Mouse (Mus musculus) testis, postnatal 14 days (tissue): ENCODE data around the gene Spty2d1.

Experiments
- DNase-seq: peaks from one replicate; pipeline ENCODE4 v3.0.0; 2021; ENCODE audit warnings: low spot score

The Spty2d1 gene

DNA sequence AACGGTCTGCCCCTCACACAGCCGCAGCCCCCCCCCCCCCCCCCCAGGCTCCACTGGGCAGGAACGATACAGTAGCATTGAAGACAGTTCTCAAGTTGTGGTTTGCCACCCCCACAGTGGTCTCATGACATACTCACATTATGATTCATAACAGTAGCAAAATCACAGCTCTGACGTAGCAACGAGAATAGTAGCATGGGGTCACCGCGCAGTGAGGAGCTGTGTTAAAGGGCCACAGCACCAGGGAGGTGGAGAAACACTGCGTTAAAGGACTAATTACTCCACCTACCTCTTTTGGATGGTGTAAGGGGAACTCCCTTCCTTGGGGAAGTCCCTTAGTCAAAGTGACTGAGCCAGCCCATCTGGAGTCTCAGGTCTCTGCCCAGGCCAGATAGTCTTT lies 14.3 kb upstream of the Spty2d1 start:
- DNase-seq: no peak

DNA sequence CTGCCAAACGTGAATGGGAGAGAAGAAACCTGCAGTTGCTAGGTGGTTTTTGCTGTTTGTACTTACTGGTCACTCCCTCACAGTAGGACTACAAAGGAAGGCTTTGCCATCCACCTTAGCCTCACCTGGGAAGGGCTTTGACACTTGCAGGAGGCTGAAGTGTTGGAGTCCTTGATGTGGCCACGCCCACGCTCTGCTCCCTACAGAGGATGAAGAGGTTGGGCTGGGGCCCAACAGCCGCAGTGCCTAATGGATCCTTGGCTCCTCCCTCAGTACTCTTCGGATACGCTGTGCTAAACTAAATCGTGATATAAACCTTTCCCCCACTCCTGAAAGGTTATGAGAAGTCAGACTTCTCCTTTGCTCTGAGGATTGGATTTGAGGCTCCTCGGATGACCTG lies 12.7 kb upstream of the Spty2d1 start:
- no peak for DNase-seq

GRCm38 (mm10) chr7:47019641-47020040 lies 11.4 kb upstream of the Spty2d1 start:
- no peak for DNase-seq

GRCm38 (mm10) chr7:47017146-47017545 lies 8.9 kb upstream of the Spty2d1 start:
- no peak for DNase-seq

- DNase-seq: no peak
Measured at GRCm38 (mm10) chr7:47016602-47017001, 8.4 kb upstream of the Spty2d1 start.

DNA sequence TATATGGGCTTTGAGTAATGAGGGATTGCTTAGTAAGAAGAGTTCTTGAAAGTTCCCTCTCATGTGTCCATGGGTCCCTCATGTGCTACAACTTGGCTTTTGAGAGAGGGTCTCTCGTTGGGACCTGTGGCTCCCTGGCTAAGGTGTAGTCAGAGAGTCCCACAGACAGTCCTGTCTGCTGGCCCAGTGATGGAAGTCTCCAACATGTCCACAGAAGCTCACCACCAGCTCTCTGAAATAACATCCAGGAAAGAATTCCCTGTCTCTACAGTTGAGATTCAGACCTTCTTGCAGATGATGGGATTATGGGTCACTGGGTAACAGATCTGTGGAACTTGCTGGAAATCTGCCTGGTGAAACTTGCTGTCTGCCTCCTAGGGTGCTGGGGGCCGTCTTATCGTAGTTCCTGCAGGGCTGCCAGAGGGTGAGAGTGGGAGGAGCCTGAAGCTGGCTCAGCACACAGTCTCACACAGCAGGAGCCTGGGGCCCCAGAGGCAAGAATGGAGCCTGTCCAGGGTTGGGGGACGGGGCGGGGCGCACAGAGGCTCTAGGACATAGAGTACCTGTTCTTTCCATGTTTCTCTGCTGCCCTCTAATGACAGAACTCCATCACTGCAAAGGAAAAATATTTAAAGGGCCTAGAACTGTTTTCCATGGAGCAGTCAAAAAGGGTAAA lies 7.3 kb upstream of the Spty2d1 start:
- peak; percentile 80 for DNase-seq

DNA sequence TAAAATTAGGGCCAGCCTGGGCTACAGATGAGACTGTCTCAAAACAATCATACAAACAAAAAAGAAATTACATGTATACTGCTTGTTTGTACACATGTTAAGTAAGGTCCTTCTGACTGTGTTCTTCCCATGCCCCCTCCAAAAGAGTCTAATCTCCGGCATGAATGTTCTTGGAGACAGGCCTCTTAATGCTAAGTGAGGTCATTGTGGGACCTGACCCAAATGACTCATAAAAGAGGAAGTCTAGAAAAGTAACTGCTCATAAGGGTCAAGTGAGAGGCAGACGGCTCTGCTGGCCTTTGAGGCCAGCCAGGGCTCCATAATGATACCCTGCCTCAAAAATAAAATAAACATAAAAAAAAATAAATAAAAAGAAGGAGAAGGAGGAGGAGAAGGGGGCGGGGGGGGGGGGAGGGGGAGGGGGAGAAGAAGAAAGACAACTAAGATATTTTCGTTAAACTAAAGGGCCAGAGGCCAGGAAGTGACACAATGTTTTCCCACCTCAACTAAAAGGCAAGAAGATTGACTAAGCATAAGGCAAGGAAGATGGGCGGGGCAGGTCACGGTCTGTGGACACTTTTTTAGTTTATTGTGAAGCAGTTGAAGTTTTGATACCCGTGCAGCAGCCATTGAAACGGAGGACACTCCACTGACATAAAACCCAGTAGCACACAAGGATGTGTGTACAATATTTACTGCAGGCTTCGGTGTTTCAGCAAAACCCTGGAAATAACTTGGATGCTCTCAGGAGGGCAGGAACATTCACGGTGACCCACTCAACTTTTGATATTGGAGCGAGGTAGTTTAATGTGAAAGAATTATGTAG lies 6.6 kb upstream of the Spty2d1 start:
- DNase-seq: no peak

DNA sequence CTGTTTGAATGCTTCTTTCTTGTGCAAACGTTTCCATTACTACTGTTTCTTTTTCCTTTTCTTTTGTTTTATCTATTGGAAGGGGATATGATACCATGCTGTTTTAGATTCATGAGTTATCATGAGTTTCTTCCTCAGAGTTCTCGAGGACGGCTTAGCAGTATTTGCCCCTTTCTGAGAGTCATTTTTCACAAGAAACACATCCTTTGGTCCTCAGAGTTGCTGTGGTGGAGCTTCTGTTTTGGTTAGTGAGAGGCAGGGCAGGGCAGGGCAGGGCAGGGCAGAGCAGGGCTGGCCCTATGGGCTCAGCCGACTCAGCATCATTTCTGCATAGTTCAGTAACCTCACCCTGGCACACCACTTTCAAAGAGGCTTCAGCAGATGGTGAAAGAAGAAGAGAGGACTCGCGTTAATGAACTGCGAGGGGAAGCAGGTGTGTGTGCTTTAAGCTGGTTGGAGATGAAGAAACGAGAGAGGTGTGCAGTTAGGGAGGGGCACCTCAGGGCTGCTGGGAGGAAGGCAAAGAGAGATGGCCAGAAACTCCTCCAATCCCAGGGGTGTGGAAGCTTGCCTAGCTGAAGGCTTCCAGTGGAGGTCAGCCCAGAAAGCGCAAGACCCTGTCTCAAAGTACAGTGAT lies 5.0 kb upstream of the Spty2d1 start:
- DNase-seq: no peak

DNA sequence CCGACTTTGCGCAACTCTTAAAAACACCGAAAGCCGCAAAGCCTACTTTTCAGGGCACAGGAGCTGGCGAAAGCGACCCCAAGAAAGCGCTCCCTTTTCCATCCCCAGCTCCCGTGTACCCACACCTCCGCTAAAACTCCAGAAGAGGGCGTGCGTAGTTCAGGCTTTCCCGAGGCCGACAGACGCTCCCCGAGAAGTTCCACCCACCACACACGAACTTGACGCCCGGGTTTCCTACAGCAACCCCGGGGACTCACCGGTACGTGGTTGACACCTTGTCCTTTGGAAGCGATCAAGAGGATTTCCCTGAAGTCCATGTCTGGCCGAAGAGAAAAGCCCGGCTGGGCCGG lies 418 bp downstream of the Spty2d1 start:
- no peak for DNase-seq

DNA sequence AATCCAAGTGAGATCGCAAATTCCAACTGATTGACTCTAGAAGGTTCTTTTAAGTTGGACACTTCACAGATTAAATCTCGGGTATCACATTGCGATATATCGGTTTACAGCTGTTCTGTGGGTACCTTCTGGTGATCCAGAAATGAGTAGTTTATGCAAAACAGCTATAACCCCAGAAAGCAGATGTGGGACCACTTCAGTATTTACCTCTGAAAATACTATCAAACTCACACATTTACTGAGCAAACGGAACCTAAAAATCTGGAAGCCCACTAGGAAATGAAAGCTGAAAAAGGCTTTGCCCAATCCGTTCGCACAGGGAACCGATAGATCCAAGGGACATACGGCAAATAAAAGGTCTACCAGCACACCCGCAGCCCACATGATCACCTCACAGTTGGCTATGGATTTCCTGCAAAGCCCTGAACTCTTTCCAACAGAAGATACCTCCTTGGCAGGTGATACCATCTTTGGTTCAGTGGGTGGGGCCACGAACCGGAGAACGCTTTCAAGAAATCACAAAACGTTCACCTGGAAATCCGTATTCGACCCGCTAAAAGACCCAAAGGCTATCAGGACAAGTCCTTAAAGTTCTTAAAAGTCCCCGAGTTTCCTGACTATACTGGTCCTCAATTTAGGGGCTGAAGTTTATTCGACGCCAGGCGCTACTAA lies 966 bp downstream of the Spty2d1 start:
- DNase-seq: no peak

GRCm38 (mm10) chr7:47003411-47004115 lies 4.6 kb downstream of the Spty2d1 start:
- DNase-seq: no peak

DNA sequence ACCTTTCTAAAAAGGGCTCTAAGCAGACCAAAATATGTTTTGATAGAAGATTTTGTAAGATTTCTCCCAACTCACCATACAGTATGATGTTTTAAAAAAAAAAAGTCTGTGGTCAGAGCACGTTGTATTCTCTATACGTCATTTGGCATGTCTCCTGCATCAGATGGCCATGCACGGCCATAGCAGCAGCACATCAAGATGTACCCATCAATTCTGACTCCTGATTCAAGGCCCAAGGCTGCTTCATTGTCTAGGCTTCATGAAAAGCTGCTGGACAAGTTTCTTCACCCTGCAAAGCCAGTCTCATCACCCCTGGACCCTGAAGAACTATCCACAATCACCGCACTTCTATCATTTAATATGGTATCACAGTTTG lies 6.3 kb downstream of the Spty2d1 start:
- no peak for DNase-seq

DNA sequence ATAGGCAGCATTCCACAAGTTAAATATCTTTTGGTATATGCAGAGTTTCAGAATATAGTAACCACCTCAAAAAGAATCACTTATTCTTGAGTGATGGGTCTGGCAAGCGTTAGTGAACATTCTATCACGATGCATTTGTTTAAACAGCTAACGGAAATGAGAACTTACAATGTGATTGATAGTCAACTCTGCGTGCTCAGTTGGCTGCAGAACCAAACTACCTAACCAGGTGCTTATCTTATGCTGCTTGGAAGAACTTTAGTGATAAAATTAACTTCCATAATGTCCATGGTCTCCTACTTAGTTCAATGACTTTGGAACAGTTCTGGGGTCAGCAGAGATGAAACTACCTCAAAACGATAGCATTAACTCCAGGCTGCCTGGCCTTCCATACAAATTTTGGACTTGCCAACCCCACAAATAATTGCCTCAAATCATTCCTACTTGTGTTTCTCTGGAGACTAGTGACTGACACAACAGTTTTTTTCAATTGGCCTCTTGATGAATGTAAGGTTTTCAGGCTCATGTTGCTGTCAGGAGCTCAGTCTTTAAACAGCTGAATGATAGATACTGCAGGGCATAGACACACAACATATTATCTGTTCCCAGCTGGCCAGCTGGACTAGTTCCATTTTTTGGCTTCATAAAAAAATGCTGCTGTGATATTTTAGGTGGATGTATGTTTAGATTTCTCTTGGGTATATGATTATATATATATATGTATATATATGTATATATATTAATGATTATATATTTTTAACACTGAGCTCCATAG lies 6.9 kb downstream of the Spty2d1 start:
- no peak for DNase-seq

DNA sequence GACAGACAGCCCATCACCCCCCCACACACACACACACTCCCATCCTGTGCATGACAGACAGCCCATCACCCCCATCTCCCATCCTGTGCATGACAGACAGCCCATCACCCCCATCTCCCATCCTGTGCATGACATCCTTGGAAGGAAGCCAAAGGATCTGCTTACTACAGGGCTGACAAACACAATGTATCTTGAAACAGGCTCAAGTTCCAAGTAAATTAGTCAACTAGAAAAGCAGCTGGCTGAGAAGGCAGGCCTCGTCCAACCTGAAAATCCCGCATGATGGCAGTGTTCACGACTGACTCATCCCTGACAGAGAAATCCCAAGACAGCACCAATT lies 7.6 kb downstream of the Spty2d1 start:
- DNase-seq: no peak

DNA sequence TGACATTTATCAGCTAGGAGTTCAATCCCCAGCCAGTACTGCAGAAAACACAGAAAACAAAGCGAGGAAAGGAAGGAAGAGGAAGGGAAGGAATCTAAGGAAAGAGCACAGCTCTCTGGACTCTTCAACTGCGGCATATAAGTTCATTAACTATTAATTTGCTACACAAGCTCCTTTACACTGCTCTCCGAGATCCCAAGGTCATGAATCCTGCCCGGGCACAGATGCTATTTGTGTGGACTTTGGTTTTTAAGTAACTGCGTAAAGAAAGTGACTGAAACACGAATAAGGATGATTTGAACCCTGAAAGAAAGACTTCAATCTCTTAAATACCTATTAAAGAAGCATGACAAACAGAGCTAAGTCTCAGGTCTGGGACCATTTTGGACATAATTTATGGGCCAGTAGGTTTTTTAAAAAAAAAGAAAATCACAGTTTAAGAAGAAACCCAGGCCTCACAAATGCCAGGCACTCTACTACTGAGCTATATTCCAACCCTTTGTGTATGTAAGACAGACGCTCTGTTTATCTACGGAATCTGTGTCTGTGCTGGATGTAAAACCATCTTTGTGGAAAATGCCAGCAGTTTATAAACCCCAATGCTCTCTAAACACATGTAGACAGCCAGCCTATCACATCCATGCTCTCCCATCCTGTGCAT lies 8.1 kb downstream of the Spty2d1 start:
- no peak for DNase-seq

- no peak for DNase-seq
Measured at GRCm38 (mm10) chr7:46998942-46999341, 9.3 kb downstream of the Spty2d1 start.

DNA sequence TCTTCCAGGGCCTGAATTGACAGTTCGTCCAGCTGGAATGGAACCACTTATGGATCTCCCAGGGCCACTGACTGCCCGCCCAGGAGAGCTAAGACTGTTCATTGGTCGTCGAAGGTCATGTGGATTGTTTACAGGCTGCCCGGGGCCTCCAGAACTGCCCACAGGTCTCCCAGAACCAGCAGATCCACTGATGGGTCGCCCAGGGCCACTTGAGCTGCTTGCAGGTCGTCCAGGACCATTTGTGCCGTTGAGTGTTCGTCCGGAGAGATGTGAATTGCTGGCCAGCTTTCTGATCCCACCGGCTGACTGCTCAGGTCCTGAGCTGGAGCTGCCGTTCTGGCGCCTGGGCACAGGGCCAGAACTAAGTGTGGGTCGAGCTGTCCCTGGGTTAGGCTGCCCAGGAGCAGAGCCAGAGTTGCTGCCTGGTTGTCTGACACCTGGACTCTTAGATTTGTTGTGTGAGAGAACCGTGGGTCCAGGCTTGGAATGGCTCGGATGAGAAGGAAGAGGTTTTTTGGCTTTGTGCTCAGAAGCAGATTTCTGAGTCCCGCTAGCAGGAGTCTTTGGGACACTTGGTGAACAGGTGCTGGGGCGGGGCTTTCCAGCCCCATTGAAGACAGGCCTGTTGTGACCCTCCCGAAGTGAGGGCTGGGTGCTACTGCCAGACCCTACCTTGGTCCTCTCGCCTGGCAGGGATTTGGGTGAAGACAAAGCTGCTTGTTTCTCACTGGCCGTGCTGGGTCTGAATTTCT lies 10.4 kb downstream of the Spty2d1 start:
- no peak for DNase-seq

DNA sequence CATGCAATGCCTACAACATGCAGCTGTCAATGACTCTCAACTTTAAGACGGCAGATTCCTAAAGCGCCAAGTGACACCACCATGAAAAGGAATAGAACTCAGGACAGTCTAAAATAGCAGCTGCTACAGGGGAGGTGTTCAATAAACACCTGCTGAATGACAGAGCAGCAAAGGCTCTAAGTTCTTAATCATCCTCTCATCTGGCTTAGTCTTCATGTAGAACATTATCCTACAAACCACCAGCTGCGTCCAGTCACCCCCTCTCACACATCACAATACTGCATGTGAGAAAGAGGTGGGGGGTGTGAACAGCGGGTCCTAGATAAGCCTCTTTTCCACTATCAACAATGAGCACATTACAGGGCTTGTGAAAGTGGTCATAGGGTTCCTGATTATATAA lies 11.2 kb downstream of the Spty2d1 start:
- DNase-seq: no peak

GRCm38 (mm10) chr7:46995558-46995957 lies 12.7 kb downstream of the Spty2d1 start:
- no peak for DNase-seq

DNA sequence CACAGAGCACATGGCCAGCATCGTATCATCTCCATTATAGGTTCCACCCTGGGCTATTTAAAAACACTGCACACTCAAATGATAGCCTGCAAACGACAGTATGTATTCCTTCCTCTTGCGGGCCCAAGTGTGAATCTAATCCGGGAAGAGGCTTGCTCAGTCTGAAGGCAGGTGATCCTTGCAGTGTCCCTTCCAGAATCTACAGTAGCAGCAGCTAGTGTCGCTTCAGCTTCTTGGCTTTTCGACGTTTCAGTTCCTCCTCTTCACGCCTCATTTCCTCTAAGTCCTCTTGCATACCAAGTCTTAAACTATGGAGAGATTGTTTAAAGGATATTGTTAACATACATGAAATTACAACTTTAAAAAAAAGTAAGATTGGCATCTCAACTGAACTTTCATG lies 15.1 kb downstream of the Spty2d1 start:
- DNase-seq: no peak
